In the genomic region with DNA sequence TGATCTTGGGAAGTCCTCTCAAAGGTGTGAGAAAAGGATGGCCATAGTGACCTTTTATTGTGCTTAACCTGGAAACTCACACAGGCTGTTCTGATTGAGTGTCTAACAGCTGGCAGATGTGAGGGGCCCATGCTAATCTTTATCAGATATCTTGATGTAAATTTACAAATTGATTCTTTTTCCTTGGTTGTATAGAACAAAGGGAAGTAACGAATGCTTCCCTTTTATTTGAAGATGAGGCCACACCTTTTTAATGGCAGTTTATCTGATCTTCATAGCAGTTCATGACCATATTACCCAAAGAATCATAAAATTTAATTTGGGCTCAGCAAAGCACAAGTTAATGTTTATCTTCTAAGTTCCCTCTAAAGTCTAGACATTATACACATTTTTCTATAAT, we compare ENCODE assay signal across 22 mouse cellular contexts.
A peak's percentile ranks its signal among the peaks of the same experiment; 100 is the strongest.
DNase-seq lines count a peak whose midpoint lies in the region; ATAC-seq and TF ChIP-seq lines count a peak whose summit lies in the region.
"Had no signal": no experiment of that assay in that cellular context is flagged by ENCODE, and none has a peak within 500 bp of the region (broad histone marks: within the 10 kb centered on the region; RNA-seq: fewer than 3 reads in every experiment).

No protein-coding gene starts in this region.

- WGBS in intestine, embryonic 15.5 days, result 74% methylated on average over 1 of the region's 1 CpGs
- 61% methylated on average over 1 of the region's 1 CpGs for WGBS in intestine, embryonic 16.5 days
- 34% methylated on average over 1 of the region's 1 CpGs for WGBS in intestine, postnatal 0 days
- WGBS in large intestine, adult 2 months, result 34% methylated on average over 1 of the region's 1 CpGs

- TF ChIP-seq CTCF in intestine, postnatal 0 days (IDR thresholded peaks at IDR 0.05; ENCODE audit: low read depth), result no peak

- peak; percentile 81 for ATAC-seq in intestine, embryonic 15.5 days
- ATAC-seq in intestine, embryonic 16.5 days, result peak; percentile 82
- peak; percentile 60; the same call in 1 of the 2 replicates for ATAC-seq in intestine, postnatal 0 days
- no peak for ATAC-seq in megakaryocyte, adult 5-6 weeks (ENCODE audit: poor library complexity, severe bottlenecking)
- ATAC-seq: activated CD4-positive, CD25-positive, alpha-beta regulatory T cell, adult 4 months; CD4-positive, CD25-positive, alpha-beta regulatory T cell, adult 4 months; Patski had no signal

- peak; percentile 53 for DNase-seq in large intestine, adult 2 months (ENCODE audit: low read depth, low spot score)
- no peak for DNase-seq in spleen, adult 18-20 months
- DNase-seq in ovary, postnatal 10 days (ENCODE audit: low spot score), result no peak
- DNase-seq in layer of hippocampus, postnatal 36 days, result no peak
- DNase-seq: adrenal gland, adult 2 months; adrenal gland, adult 8-10 months; adrenal gland, postnatal 10 days; adrenal gland, postnatal 14 days; adrenal gland, postnatal 25 days; adrenal gland, postnatal 36 days; B cell, adult 2 months; cerebellum, adult 11 months; cerebellum, adult 11-12 months had no signal

- H3K9ac ChIP-seq in intestine, embryonic 15.5 days, result no peak overlapping the region
- H3K9ac ChIP-seq in intestine, embryonic 16.5 days (ENCODE audit: low read depth, low read length), result no peak overlapping the region
- no peak overlapping the region for H3K9ac ChIP-seq in intestine, postnatal 0 days (ENCODE audit: low read depth, low read length)

- no peaks in the 10 kb centered on the region for H3K27me3 ChIP-seq in intestine, embryonic 15.5 days (replicated peaks)
- H3K27me3 ChIP-seq in intestine, embryonic 16.5 days (replicated peaks; ENCODE audit: control insufficient read depth, insufficient read depth, low read length), result no peaks in the 10 kb centered on the region
- H3K27me3 ChIP-seq in intestine, postnatal 0 days (replicated peaks; ENCODE audit: control insufficient read depth, insufficient read depth, low read length), result no peaks in the 10 kb centered on the region
- H3K27me3 ChIP-seq: CH12.LX, Patski had no signal

- H3K27ac ChIP-seq in intestine, embryonic 15.5 days, result no peak overlapping the region
- H3K27ac ChIP-seq in intestine, embryonic 16.5 days (ENCODE audit: low read length), result no peak overlapping the region
- no peak overlapping the region for H3K27ac ChIP-seq in intestine, postnatal 0 days (ENCODE audit: low read depth, low read length)

- H3K9me3 ChIP-seq in intestine, embryonic 15.5 days, result no peaks in the 10 kb centered on the region
- H3K9me3 ChIP-seq in intestine, embryonic 16.5 days (ENCODE audit: control insufficient read depth, low read length), result no peaks in the 10 kb centered on the region
- no peaks in the 10 kb centered on the region for H3K9me3 ChIP-seq in intestine, postnatal 0 days (ENCODE audit: control insufficient read depth)
- H3K9me3 ChIP-seq: G1E had no signal

- no peak overlapping the region for H3K4me3 ChIP-seq in intestine, embryonic 15.5 days (replicated peaks)
- H3K4me3 ChIP-seq in intestine, embryonic 16.5 days (ENCODE audit: low read length), result no peak overlapping the region
- no peak overlapping the region for H3K4me3 ChIP-seq in intestine, postnatal 0 days (ENCODE audit: low read depth, low read length)

- H3K36me3 ChIP-seq in intestine, embryonic 15.5 days, result no peaks in the 10 kb centered on the region
- no peaks in the 10 kb centered on the region for H3K36me3 ChIP-seq in intestine, embryonic 16.5 days (ENCODE audit: control insufficient read depth, insufficient read depth, low read length)
- H3K36me3 ChIP-seq in intestine, postnatal 0 days (ENCODE audit: control insufficient read depth, insufficient read depth), result no peaks in the 10 kb centered on the region
- H3K36me3 ChIP-seq: G1E had no signal

- H3K4me1 ChIP-seq in intestine, embryonic 15.5 days (replicated peaks), result no peaks in the 10 kb centered on the region
- H3K4me1 ChIP-seq in intestine, embryonic 16.5 days (ENCODE audit: control insufficient read depth, insufficient read depth, low read length), result 0 out of 2 replicates have a peak, but pooled peaks cover 3% of the 10 kb centered on the region
- H3K4me1 ChIP-seq in intestine, postnatal 0 days (replicated peaks; ENCODE audit: control insufficient read depth, insufficient read depth, low read length), result peaks cover 4% of the 10 kb centered on the region

- no peak overlapping the region for H3K4me2 ChIP-seq in intestine, embryonic 15.5 days (replicated peaks)
- H3K4me2 ChIP-seq in intestine, embryonic 16.5 days (ENCODE audit: low read depth, low read length), result no peak overlapping the region
- no peak overlapping the region for H3K4me2 ChIP-seq in intestine, postnatal 0 days (replicated peaks; ENCODE audit: low read depth)
